Mouse (Mus musculus): ENCODE data around the gene Rhov.

- TF ChIP-seq CTCF (IDR thresholded peaks at IDR 0.05; ENCODE audit: extremely low read depth, insufficient read depth, insufficient read length, insufficient replicate concordance) (no peak), POLR2A (IDR thresholded peaks at IDR 0.05; ENCODE audit: low read depth, low read length) (no peak)
Measured at GRCm38 (mm10) chr2:119263813-119264212, 7.3 kb downstream of the Rhov start.
